Mouse (Mus musculus) liver, embryonic 14.5 days (tissue): ENCODE measurements around the gene Spred1. TPM values are rescaled to one million over a fixed set of nuclear protein-coding genes. Genes with fewer than 3 reads are reported as not detected.

Experiments
- ATAC-seq: fragments of 200-750 bp; cut with Nextera tagmentation; 2 replicates; pipeline ENCODE4 v1.8.0; 2017; ENCODE audit warnings: moderate number of reproducible peaks, mild to moderate bottlenecking, moderate library complexity; ENCODE audit not compliant: insufficient read depth
- DNase-seq, 3 experiments: peaks; one replicate each; pipeline ENCODE4 v3.0.0-alpha.2; 2012 to 2013; ENCODE audit warnings: low read depth in 3 of 3, low spot score in 3 of 3
- H3K27ac ChIP-seq: fragments of 300-500 bp; sonication (generic); 2 replicates; pipeline ENCODE4 v1.5.1; 2014; ENCODE audit warnings: moderate library complexity, mild to moderate bottlenecking, control low read depth, inconsistent platforms
- H3K27me3 ChIP-seq: fragments of 300-500 bp; sonication (generic); 2 replicates; pipeline ENCODE4 v1.6.1; 2014; ENCODE audit warnings: mild to moderate bottlenecking, low read length, moderate library complexity; ENCODE audit not compliant: control insufficient read depth, insufficient read depth
- H3K36me3 ChIP-seq: fragments of 300-500 bp; sonication (generic); replicated peaks from 2 replicates; pipeline ENCODE4 v1.6.1; 2014; ENCODE audit warnings: low read depth; ENCODE audit not compliant: control insufficient read depth, insufficient read depth
- H3K4me1 ChIP-seq, 2 experiments: fragments of 200-500 bp in 1 of 2; fragments of 300-500 bp in 1 of 2; sonication (generic) in 1 of 2; replicated peaks; 2 replicates each; pipeline ENCODE4 v1.6.1; 2012 to 2014; ENCODE audit warnings: antibody characterized with exemption in 1 of 2, inconsistent platforms in 1 of 2, low read length in 1 of 2; ENCODE audit not compliant: control insufficient read depth in 2 of 2, insufficient read depth in 2 of 2
- H3K4me2 ChIP-seq: fragments of 300-500 bp; sonication (generic); 2 replicates; pipeline ENCODE4 v1.6.1; 2014; ENCODE audit warnings: low read depth, mild to moderate bottlenecking, control low read depth, moderate library complexity
- H3K4me3 ChIP-seq, 2 experiments: fragments of 200-500 bp in 1 of 2; fragments of 300-500 bp in 1 of 2; sonication (generic) in 1 of 2; 2 replicates each; pipeline ENCODE4 v1.5.1; 2012 to 2014; ENCODE audit warnings: low read depth in 2 of 2, low read length in 2 of 2, mild to moderate bottlenecking in 2 of 2, control low read depth in 1 of 2, inconsistent platforms in 1 of 2, moderate library complexity in 1 of 2; ENCODE audit not compliant: insufficient read depth in 1 of 2
- H3K9ac ChIP-seq: fragments of 300-500 bp; sonication (generic); replicated peaks from 2 replicates; pipeline ENCODE4 v1.6.1; 2014; ENCODE audit warnings: mild to moderate bottlenecking, control low read depth, moderate library complexity
- H3K9me3 ChIP-seq: fragments of 300-500 bp; sonication (generic); 2 replicates; pipeline ENCODE4 v1.6.1; 2016; ENCODE audit warnings: low read length, mixed read lengths; ENCODE audit not compliant: control insufficient read depth
- CTCF ChIP-seq: IDR thresholded peaks from 2 replicates; pipeline ENCODE4 v1.5.1; 2016; ENCODE audit warnings: antibody characterized with exemption, low read depth, control low read depth
- EP300 ChIP-seq: IDR thresholded peaks from 2 replicates; pipeline ENCODE4 v1.6.1; 2016; ENCODE audit warnings: antibody characterized with exemption, low read depth
- WGBS: fragments of 180-500 bp; shearing (Covaris S2); extraction: QIAGEN DNeasy Blood & Tissue Kit; methylation state at CpG from one replicate; pipeline ENCODE4 v1.1.7; 2014; ENCODE audit not compliant: insufficient replicate concordance; 5-methylcytosine and 5-hydroxymethylcytosine counted together
- polyA plus RNA-seq, 2 experiments: library from polyadenylated mRNA; depleted of rRNA in 1 of 2; stranded (reverse) in 1 of 2; unstranded in 1 of 2; fragments of >200 nt; fragmentation: Nextera tagmentation in 1 of 2; extraction: Ambion mirVana in 1 of 2; gene quantifications; 2 replicates each; pipeline versions ENCODE4 v1.2.1 to v1.2.3; 2012 to 2014

The Spred1 gene
- polyA plus RNA-seq, 2 experiments: 2.4 to 2.7 TPM

DNA sequence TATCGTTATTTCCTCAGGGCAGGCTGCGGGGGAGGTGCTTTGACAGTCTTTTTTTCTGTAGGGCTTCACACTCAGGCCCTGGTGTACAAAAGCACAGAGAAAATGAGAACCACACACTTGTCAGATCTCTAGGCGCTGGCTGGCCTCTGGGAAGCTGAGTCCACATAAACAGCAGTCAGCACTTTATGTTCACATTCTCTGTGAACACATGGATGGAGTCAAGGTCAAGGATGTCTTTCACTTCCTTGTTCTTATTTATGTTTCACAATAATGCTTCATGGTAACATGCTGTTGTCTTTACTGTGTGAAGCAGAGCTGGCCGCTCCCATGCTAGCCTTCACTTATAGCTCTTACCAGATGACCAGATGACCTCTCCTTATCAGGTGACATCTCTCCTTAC is 13.1 kb upstream of the Spred1 start:
- no peak overlapping the region for H3K4me2 ChIP-seq
- H3K4me3 ChIP-seq: no peak overlapping the region
- no peaks in the 10 kb centered on the region for H3K36me3 ChIP-seq
- H3K9ac ChIP-seq: no peak overlapping the region
- no peak for ATAC-seq
- H3K9me3 ChIP-seq: no peaks in the 10 kb centered on the region
- 46% methylated on average over 4 of the region's 4 CpGs for WGBS
- TF ChIP-seq CTCF (no peak), EP300 (no peak)
- DNase-seq: no peak
- H3K4me1 ChIP-seq: 0 out of 4 replicates have a peak, but pooled peaks cover 0 to 2% of the 10 kb centered on the region in 2 experiments
- H3K27ac ChIP-seq: no peak overlapping the region
- H3K27me3 ChIP-seq: no peaks in the 10 kb centered on the region

DNA sequence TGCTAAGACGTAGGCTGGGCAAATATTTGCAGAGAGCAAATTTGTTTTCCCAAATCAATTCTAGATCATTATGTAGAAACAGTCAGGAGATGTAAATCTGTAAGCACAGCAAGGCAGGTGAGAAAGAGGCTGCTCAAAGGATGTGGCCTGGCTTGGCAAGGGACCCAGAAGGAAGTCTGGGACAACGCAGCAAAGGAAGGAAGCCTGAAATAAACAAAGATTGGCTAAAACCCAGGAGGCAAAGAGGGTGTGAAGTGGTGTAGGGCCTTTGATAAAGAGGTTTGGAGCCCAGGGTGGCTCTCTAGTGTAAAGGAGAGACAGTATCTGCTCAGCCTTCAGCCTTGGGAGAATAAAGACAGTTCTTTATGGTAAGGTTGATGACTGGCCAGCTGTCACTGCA is 11.9 kb upstream of the Spred1 start:
- H3K9ac ChIP-seq: no peak overlapping the region
- H3K27me3 ChIP-seq: no peaks in the 10 kb centered on the region
- H3K4me3 ChIP-seq: no peak overlapping the region
- no peak overlapping the region for H3K4me2 ChIP-seq
- H3K27ac ChIP-seq: no peak overlapping the region
- DNase-seq (no peak), ATAC-seq (no peak)
- 0 out of 4 replicates have a peak, but pooled peaks cover 0 to 2% of the 10 kb centered on the region in 2 experiments for H3K4me1 ChIP-seq
- TF ChIP-seq CTCF (no peak), EP300 (no peak)
- no peaks in the 10 kb centered on the region for H3K36me3 ChIP-seq
- 22% methylated on average over 2 of the region's 2 CpGs for WGBS
- H3K9me3 ChIP-seq: no peaks in the 10 kb centered on the region

DNA sequence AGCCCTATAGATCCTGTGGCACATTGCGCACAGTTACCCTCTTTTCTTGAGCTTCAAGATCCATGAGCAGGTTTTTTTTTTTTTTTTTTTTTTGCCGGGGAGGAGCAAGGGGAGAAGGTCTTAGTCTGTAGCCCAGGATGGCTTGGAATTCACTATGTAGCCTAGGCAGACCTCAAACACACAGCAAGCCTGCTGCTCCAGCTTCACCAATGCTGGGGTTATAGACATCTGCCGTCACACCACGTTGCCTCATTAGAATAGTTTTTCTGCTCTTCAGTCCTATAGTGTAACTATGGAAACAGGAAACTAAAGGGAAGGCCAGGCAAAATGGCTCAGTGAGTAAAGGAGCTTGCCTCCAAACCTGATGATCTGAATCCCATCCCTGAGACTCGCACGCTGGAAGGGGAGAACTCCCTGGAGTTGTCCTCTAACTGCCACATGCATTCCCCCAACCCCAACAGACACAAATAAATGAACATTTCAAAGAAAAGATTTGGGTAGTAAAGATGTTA is 10.8 kb upstream of the Spred1 start:
- TF ChIP-seq EP300: no peak
- no peaks in the 10 kb centered on the region for H3K9me3 ChIP-seq
- ATAC-seq (no peak), DNase-seq (no peak)
- 69% methylated on average over 5 of the region's 6 CpGs for WGBS
- H3K27me3 ChIP-seq: no peaks in the 10 kb centered on the region
- H3K4me1 ChIP-seq: 0 out of 4 replicates have a peak, but pooled peaks cover 0 to 4% of the 10 kb centered on the region in 2 experiments
- no peak overlapping the region for H3K9ac ChIP-seq
- H3K27ac ChIP-seq: no peak overlapping the region
- H3K4me2 ChIP-seq: no peak overlapping the region
- no peaks in the 10 kb centered on the region for H3K36me3 ChIP-seq
- no peak overlapping the region for H3K4me3 ChIP-seq

DNA sequence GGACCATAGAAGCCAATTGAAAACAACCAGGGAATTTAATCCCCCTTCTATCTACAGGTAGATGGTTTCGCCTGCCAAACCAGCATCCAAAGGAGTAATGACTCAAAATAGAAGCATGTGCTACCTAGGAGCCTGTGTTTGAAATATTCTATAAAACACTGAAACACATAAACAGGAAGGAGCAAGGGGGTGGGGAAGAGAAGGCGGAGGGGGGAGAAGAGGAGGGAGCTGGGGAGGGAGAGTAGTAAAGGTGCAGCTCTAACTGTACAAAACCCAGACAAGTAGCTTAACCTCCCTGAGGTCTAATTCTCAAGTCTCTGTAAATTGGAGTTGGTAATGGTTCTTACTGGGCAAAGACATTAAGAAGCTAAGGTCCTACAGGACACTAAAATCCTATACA is 7.9 kb upstream of the Spred1 start:
- H3K4me3 ChIP-seq: no peak overlapping the region
- no peaks in the 10 kb centered on the region for H3K36me3 ChIP-seq
- no peaks in the 10 kb centered on the region for H3K9me3 ChIP-seq
- no peak for TF ChIP-seq CTCF
- TF ChIP-seq EP300: no peak
- H3K27me3 ChIP-seq: no peaks in the 10 kb centered on the region
- ATAC-seq (no peak), DNase-seq (no peak)
- H3K4me1 ChIP-seq: 0 out of 4 replicates have a peak, but pooled peaks cover 0 to 3% of the 10 kb centered on the region in 2 experiments
- 58% methylated on average over 2 of the region's 2 CpGs for WGBS
- H3K4me2 ChIP-seq: no peak overlapping the region
- no peak overlapping the region for H3K27ac ChIP-seq
- no peak overlapping the region for H3K9ac ChIP-seq

DNA sequence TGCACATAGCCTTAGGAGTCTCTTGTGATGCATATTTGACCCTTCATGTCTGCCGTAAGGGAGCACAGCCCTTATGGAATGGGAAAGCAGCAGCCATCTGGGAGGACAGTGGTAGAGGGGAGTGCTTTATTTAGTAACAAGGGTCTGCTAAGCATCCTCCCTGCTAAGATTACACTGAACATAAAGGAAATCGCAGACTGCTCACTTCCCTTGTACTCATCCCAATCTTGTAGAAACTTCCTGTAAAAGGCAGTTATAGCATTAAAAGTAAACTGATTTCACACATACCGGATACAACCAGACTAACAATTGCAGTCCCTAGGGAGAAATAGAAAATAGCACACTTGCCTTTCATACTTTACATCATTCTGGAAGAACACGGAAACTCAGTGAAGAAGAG is 7.4 kb upstream of the Spred1 start:
- H3K27ac ChIP-seq: no peak overlapping the region
- 0 out of 4 replicates have a peak, but pooled peaks cover 0 to 2% of the 10 kb centered on the region in 2 experiments for H3K4me1 ChIP-seq
- no peak overlapping the region for H3K4me2 ChIP-seq
- no peaks in the 10 kb centered on the region for H3K27me3 ChIP-seq
- H3K36me3 ChIP-seq: no peaks in the 10 kb centered on the region
- H3K9ac ChIP-seq: no peak overlapping the region
- H3K9me3 ChIP-seq: no peaks in the 10 kb centered on the region
- TF ChIP-seq EP300: no peak
- TF ChIP-seq CTCF: no peak
- ATAC-seq: no peak
- 51% methylated on average over 4 of the region's 4 CpGs for WGBS
- no peak overlapping the region for H3K4me3 ChIP-seq
- no peak for DNase-seq
